Comparison of ENCODE assay signal across 8 mouse cellular contexts in genomic region chr2:66440711-66441110, GRCm38 (mm10). TPM values are rescaled to one million over a fixed set of nuclear protein-coding genes. Genes with fewer than 3 reads are reported as not detected.
DNase-seq lines count a peak whose midpoint lies in the region; ATAC-seq lines count a peak whose summit lies in the region.

Gene Scn1a (minus strand): TSS chr2:66440840.

- H3K4me2 ChIP-seq in liver, embryonic 12.5 days: peak within 1 kb of the TSS; percentile 28
- peak within 1 kb of the TSS; percentile 63 for H3K4me2 ChIP-seq in embryonic facial prominence, embryonic 13.5 days
- H3K4me2 ChIP-seq in midbrain, embryonic 14.5 days (ENCODE audit: low read length): peak within 1 kb of the TSS; percentile 72

- H3K4me3 ChIP-seq in liver, embryonic 12.5 days: no peak within 1 kb of the TSS
- H3K4me3 ChIP-seq in embryonic facial prominence, embryonic 13.5 days: peak within 1 kb of the TSS; percentile 37
- H3K4me3 ChIP-seq in midbrain, embryonic 14.5 days (replicated peaks; ENCODE audit: low read depth, low read length): peak within 1 kb of the TSS; percentile 41

- H3K9me3 ChIP-seq in liver, embryonic 12.5 days (replicated peaks): no peaks in the 10 kb centered on the region
- no peaks in the 10 kb centered on the region for H3K9me3 ChIP-seq in embryonic facial prominence, embryonic 13.5 days
- H3K9me3 ChIP-seq in midbrain, embryonic 14.5 days (ENCODE audit: control insufficient read depth, low read length): no peaks in the 10 kb centered on the region

- 16% methylated on average over 7 of the region's 7 CpGs for whole genome bisulfite sequencing in liver, embryonic 12.5 days (ENCODE audit: insufficient replicate concordance)
- WGBS in embryonic facial prominence, embryonic 13.5 days: 13% methylated on average over 7 of the region's 7 CpGs
- 10% methylated on average over 7 of the region's 7 CpGs for WGBS in midbrain, embryonic 14.5 days

- H3K4me1 ChIP-seq in liver, embryonic 12.5 days: no peaks in the 10 kb centered on the region
- peaks cover 13% of the 10 kb centered on the region for H3K4me1 ChIP-seq in embryonic facial prominence, embryonic 13.5 days
- peaks cover 6% of the 10 kb centered on the region; the same call in 1 of the 2 replicates for H3K4me1 ChIP-seq in midbrain, embryonic 14.5 days (ENCODE audit: control insufficient read depth, insufficient read depth, low read length)

- ATAC-seq in liver, embryonic 12.5 days: no peak
- no peak for ATAC-seq in embryonic facial prominence, embryonic 13.5 days (ENCODE audit: insufficient number of reproducible peaks, insufficient read depth, low FRiP score, low TSS enrichment, low read depth)
- ATAC-seq in midbrain, embryonic 14.5 days (ENCODE audit: low FRiP score, low TSS enrichment): no peak

- DNase-seq in liver: no peak
- peak in 1 of 2 experiments; percentile 15 for DNase-seq in layer of hippocampus, adult 8-10 months (ENCODE audit: low spot score in 2 of 2)
- peak; percentile 33 for DNase-seq in midbrain, embryonic 14.5 days
- no peak for DNase-seq in MN1 (ENCODE audit: low spot score)
- DNase-seq in ovary, postnatal 36 days (ENCODE audit: low spot score): no peak
- no peak for DNase-seq in kidney, adult 11 months

- no peaks in the 10 kb centered on the region for H3K36me3 ChIP-seq in liver, embryonic 12.5 days
- H3K36me3 ChIP-seq in embryonic facial prominence, embryonic 13.5 days: no peaks in the 10 kb centered on the region
- H3K36me3 ChIP-seq in midbrain, embryonic 14.5 days (ENCODE audit: control insufficient read depth, insufficient read depth, low read length): no peaks in the 10 kb centered on the region

- no peaks in the 10 kb centered on the region; the same call in 1 of the 2 replicates for H3K27me3 ChIP-seq in liver, embryonic 12.5 days (replicated peaks)
- H3K27me3 ChIP-seq in embryonic facial prominence, embryonic 13.5 days: peaks cover 10% of the 10 kb centered on the region; the same call in 1 of the 2 replicates
- no peaks in the 10 kb centered on the region for H3K27me3 ChIP-seq in midbrain, embryonic 14.5 days (ENCODE audit: control insufficient read depth, insufficient read depth, low read length)

- no peak within 1 kb of the TSS for H3K27ac ChIP-seq in liver, embryonic 12.5 days
- H3K27ac ChIP-seq in embryonic facial prominence, embryonic 13.5 days: no peak within 1 kb of the TSS
- H3K27ac ChIP-seq in midbrain, embryonic 14.5 days (replicated peaks; ENCODE audit: low read depth, low read length): no peak within 1 kb of the TSS

- H3K9ac ChIP-seq in liver, embryonic 12.5 days: no peak within 1 kb of the TSS
- peak within 1 kb of the TSS; percentile 51 for H3K9ac ChIP-seq in embryonic facial prominence, embryonic 13.5 days
- peak within 1 kb of the TSS; percentile 47; the same call in 1 of the 2 replicates for H3K9ac ChIP-seq in midbrain, embryonic 14.5 days (replicated peaks; ENCODE audit: low read length)

RNA-seq across cellular contexts. Expression of gene Scn1a, which starts in this region (rescaled TPM):
- polyA plus RNA-seq in liver, embryonic 12.5 days (2016; fragmentation: Nextera tagmentation; extraction: Ambion mirVana): not detected in 2 replicates
- polyA plus RNA-seq in embryonic facial prominence, embryonic 13.5 days (2015; fragmentation: Nextera tagmentation; extraction: Ambion mirVana): 1.4 and 1.7 TPM in 2 replicates
- 10 to 100 TPM; 65.6 to 81.2 (median 75.2) TPM for total RNA-seq in layer of hippocampus, adult 8-10 months (2022)
- 15.2 and 15.5 TPM in 2 replicates for polyA plus RNA-seq in midbrain, embryonic 14.5 days (2014; fragmentation: Nextera tagmentation; extraction: Ambion mirVana)
